Mouse (Mus musculus): ENCODE measurements around the gene Nrxn3. TPM values are rescaled to one million over a fixed set of nuclear protein-coding genes. Genes with fewer than 3 reads are reported as not detected.

Nrxn3 gene
- polyA plus RNA-seq, 1 experiment from 2014 or later, result 3.7 TPM

- H3K9me3 ChIP-seq, result no peaks in the 10 kb centered on the region
- 0 out of 2 replicates have a peak overlapping the region, but pooled peaks have one; percentile 47 for H3K27ac ChIP-seq
- WGBS, result 11% methylated on average over 4 of the region's 4 CpGs
- no peak for ATAC-seq (ENCODE audit: insufficient number of reproducible peaks, insufficient read depth, low FRiP score, low TSS enrichment)
- H3K4me1 ChIP-seq, result no peaks in the 10 kb centered on the region
- no peak overlapping the region for H3K4me3 ChIP-seq
- H3K9ac ChIP-seq, result no peak overlapping the region
- H3K4me2 ChIP-seq (replicated peaks), result no peak overlapping the region
- H3K36me3 ChIP-seq, result no peaks in the 10 kb centered on the region
- H3K27me3 ChIP-seq, result no peaks in the 10 kb centered on the region
Measured at GRCm38 (mm10) chr12:89530679-89531350, 808.1 kb downstream of the Nrxn3 start.

GRCm38 (mm10) chr12:89551291-89551690 lies 828.6 kb downstream of the Nrxn3 start:
- Histone ChIP-seq H3K9ac (no peak overlapping the region), H3K4me3 (no peak overlapping the region), H3K27me3 (no peaks in the 10 kb centered on the region), H3K4me1 (no peaks in the 10 kb centered on the region), H3K9me3 (no peaks in the 10 kb centered on the region), H3K36me3 (no peaks in the 10 kb centered on the region), H3K27ac (no peak overlapping the region), H3K4me2 (replicated peaks) (no peak overlapping the region)
- ATAC-seq (ENCODE audit: insufficient number of reproducible peaks, insufficient read depth, low FRiP score, low TSS enrichment), result no peak
- WGBS, result 79% methylated on average over 2 of the region's 2 CpGs

DNA sequence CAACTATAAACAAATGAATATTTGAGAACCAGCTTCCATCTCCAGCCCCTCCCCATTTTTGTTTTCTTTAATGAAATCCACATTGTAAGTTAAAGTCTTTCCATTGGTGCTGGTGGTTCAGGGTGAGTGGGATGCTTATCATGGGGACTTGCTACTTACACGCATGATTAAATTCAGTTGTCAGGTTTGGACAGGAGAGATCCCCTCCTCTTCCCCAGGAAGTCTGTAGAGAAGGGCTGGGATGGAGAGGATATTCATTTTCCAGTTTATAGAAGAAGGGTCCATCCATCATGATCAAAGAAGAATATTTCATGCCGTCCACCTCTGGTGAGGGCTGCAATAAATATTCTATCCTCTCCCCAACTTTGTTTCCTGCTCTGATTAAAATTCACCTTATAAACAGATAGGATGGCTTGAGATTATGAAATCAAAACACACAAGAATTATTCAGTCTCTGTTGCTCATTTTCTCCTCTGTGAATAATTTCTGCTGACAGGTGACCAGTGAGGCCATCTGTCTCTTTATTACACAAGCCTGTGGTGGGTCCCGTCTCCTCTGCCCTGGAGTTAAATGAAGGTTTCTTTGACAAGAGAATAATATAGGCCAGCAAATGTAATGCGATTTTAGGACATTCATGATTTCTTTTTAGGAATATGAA lies 830.7 kb downstream of the Nrxn3 start:
- no peaks in the 10 kb centered on the region for H3K4me1 ChIP-seq
- no peak overlapping the region for H3K9ac ChIP-seq
- no peak overlapping the region for H3K27ac ChIP-seq
- no peaks in the 10 kb centered on the region for H3K36me3 ChIP-seq
- no peak overlapping the region for H3K4me2 ChIP-seq (replicated peaks)
- no peak overlapping the region for H3K4me3 ChIP-seq
- ATAC-seq (ENCODE audit: insufficient number of reproducible peaks, insufficient read depth, low FRiP score, low TSS enrichment), result no peak
- H3K9me3 ChIP-seq, result no peaks in the 10 kb centered on the region
- WGBS, result 64% methylated on average over 4 of the region's 4 CpGs
- H3K27me3 ChIP-seq, result no peaks in the 10 kb centered on the region

GRCm38 (mm10) chr12:89554171-89554570 lies 831.5 kb downstream of the Nrxn3 start:
- Histone ChIP-seq H3K27ac (no peak overlapping the region), H3K4me2 (replicated peaks) (no peak overlapping the region), H3K4me1 (no peaks in the 10 kb centered on the region), H3K27me3 (no peaks in the 10 kb centered on the region), H3K36me3 (no peaks in the 10 kb centered on the region), H3K9me3 (no peaks in the 10 kb centered on the region), H3K9ac (no peak overlapping the region), H3K4me3 (no peak overlapping the region)
- no peak for ATAC-seq (ENCODE audit: insufficient number of reproducible peaks, insufficient read depth, low FRiP score, low TSS enrichment)
- WGBS, result 84% methylated on average over 2 of the region's 2 CpGs

DNA sequence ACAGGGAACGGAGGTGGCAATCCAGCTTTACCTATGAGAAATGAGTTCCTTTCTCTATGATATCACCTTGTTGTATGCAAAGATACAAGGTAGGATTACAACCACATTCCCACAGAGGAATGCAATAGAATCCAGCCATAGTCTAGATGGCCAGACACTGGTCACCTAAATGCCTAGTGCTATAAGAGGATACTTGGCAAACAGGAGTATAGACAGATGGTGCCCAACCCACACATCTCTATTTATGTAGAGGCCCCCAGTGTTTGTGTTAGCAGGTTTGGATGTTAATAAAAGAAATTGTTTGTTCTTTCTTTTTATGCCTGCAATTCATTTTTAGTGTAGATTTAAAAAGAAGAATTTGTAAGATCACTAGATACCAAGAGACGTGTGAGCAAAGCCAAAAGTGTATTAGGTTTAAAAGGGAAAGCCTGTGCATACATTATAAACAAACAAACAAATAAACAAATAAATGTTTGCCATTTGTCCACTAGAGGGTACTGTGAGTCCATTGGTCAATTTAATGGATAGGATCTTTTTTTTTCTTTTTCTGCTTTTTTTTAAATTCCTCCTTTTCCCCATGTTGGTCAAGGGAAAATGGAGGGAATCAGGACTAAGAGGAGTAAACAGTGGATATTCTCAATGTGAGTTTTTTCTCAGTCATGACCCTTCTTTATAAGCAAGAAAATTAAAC lies 832.2 kb downstream of the Nrxn3 start:
- WGBS, result 80% methylated on average over 2 of the region's 2 CpGs
- Histone ChIP-seq H3K9me3 (no peaks in the 10 kb centered on the region), H3K4me3 (no peak overlapping the region), H3K36me3 (no peaks in the 10 kb centered on the region), H3K9ac (no peak overlapping the region), H3K27me3 (no peaks in the 10 kb centered on the region), H3K27ac (no peak overlapping the region), H3K4me1 (no peaks in the 10 kb centered on the region), H3K4me2 (replicated peaks) (no peak overlapping the region)
- ATAC-seq (ENCODE audit: insufficient number of reproducible peaks, insufficient read depth, low FRiP score, low TSS enrichment), result no peak

DNA sequence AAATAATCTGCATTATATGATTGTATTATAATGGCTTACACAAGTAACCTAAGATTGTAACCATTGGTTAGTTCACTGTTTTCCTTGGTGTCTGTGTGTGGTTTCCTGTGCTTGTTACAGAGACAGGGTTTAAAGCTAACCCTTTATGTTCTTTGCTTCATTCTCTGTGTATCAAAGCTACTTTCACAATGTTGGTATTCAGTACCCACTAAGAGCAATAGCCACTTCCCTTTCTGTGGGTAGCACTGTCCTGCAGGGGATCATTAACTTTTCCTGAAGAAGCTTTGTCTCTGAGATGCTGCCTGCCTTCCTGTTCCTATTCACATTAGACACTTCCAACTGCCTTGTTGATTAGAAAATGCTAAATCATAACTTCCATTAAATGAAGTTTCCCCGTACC lies 836.2 kb downstream of the Nrxn3 start:
- no peaks in the 10 kb centered on the region for H3K27me3 ChIP-seq
- H3K9me3 ChIP-seq, result no peaks in the 10 kb centered on the region
- no peak overlapping the region for H3K27ac ChIP-seq
- no peak overlapping the region for H3K9ac ChIP-seq
- 74% methylated on average over 1 of the region's 1 CpGs for WGBS
- H3K4me1 ChIP-seq, result no peaks in the 10 kb centered on the region
- no peaks in the 10 kb centered on the region for H3K36me3 ChIP-seq
- no peak overlapping the region for H3K4me2 ChIP-seq (replicated peaks)
- H3K4me3 ChIP-seq, result no peak overlapping the region
- ATAC-seq (ENCODE audit: insufficient number of reproducible peaks, insufficient read depth, low FRiP score, low TSS enrichment), result no peak

DNA sequence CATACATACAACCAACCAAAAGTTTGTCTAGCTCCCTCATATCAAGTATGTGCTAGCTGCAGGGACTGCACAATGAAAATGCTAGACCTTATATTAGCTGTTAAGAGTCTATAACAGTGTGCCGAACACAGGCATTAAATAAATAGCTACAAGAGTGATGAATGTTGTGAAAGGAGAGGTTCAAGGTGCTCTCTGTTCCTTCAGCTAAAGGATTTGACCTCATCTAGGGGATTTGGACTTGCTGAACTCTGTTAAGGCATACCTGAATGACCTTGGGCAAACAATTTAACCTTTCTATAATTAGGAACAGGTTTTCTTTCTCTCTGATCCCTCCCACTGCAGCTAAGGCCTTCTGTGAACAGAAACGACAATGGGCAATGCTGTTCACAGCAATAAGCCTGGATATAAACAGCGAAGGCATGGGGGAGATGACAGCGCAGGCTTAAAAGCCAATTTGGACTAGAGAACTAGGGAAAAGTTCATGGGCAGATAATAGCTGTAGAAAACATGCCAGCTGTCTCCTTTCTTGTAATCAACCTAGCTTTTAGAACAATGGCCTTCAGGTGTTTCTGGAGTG lies 839.4 kb downstream of the Nrxn3 start:
- Histone ChIP-seq H3K9ac (no peak overlapping the region), H3K4me1 (no peaks in the 10 kb centered on the region), H3K4me2 (replicated peaks) (no peak overlapping the region), H3K9me3 (no peaks in the 10 kb centered on the region), H3K36me3 (no peaks in the 10 kb centered on the region), H3K27ac (no peak overlapping the region), H3K4me3 (no peak overlapping the region), H3K27me3 (no peaks in the 10 kb centered on the region)
- no peak for ATAC-seq (ENCODE audit: insufficient number of reproducible peaks, insufficient read depth, low FRiP score, low TSS enrichment)
- 47% methylated on average over 4 of the region's 4 CpGs for WGBS

DNA sequence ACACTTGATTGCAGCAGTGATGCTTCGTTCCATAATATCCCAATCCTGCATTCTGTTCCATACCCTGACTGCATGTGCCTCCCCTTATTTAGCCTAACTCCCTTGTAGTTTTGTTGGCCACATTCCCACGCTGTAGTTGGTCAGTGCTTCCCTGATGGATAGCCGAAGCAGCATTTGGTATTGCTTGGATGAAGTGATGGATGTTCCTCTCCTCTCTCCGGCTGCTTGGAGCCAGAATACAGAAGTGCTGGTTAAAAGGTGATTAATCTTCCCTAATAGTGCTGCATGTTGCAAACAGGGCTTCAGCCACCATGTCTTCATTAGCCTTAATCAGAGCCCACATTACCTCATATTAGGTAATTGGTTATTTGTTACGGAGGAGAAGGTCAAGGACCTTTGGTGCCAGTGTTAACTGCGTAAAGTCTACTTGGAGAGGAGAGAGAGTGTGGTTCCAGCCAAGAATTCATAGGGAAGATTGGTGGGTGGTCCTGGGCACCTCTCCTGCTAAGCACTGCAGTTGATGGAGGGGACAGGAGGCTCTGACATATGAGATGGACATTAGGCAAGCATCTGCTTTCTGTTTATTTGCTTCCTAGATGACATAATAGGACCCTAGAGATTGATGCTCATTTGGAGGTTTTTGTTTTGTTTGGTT lies 846.2 kb downstream of the Nrxn3 start:
- no peak for ATAC-seq (ENCODE audit: insufficient number of reproducible peaks, insufficient read depth, low FRiP score, low TSS enrichment)
- Histone ChIP-seq H3K4me3 (no peak overlapping the region), H3K27ac (no peak overlapping the region), H3K36me3 (no peaks in the 10 kb centered on the region), H3K27me3 (no peaks in the 10 kb centered on the region), H3K4me2 (replicated peaks) (no peak overlapping the region), H3K9me3 (no peaks in the 10 kb centered on the region), H3K4me1 (no peaks in the 10 kb centered on the region), H3K9ac (no peak overlapping the region)
- 68% methylated on average over 6 of the region's 6 CpGs for WGBS

- no peaks in the 10 kb centered on the region for H3K4me1 ChIP-seq
- no peak overlapping the region for H3K27ac ChIP-seq
- WGBS, result 89% methylated on average over 4 of the region's 4 CpGs
- no peak overlapping the region for H3K9ac ChIP-seq
- H3K9me3 ChIP-seq, result no peaks in the 10 kb centered on the region
- H3K27me3 ChIP-seq, result no peaks in the 10 kb centered on the region
- ATAC-seq (ENCODE audit: insufficient number of reproducible peaks, insufficient read depth, low FRiP score, low TSS enrichment), result no peak
- H3K4me2 ChIP-seq (replicated peaks), result no peak overlapping the region
- H3K4me3 ChIP-seq, result no peak overlapping the region
- H3K36me3 ChIP-seq, result no peaks in the 10 kb centered on the region
Measured at GRCm38 (mm10) chr12:89592459-89592858, 869.8 kb downstream of the Nrxn3 start.

DNA sequence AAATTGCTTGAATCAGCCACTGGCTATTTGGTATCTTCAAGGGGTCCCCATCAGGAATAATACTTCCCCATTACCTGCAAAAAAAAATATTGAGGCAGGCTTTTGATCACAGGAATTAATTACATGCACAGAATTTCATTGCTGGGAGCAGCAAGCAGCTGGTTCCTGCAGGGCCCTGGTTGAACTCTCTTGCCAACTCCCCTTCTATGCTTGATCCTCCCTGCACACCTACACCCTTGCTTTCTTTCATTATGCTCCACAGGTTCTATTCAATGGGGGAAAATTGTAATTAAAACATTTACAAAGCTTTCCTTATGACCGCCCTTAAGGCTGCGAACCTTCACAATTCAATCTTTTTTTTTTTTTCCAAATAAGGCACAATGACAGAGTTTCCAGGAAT lies 891.0 kb downstream of the Nrxn3 start:
- no peak overlapping the region for H3K27ac ChIP-seq
- H3K36me3 ChIP-seq, result no peaks in the 10 kb centered on the region
- H3K4me2 ChIP-seq (replicated peaks), result no peak overlapping the region
- no peaks in the 10 kb centered on the region for H3K4me1 ChIP-seq
- no peak for ATAC-seq (ENCODE audit: insufficient number of reproducible peaks, insufficient read depth, low FRiP score, low TSS enrichment)
- no peaks in the 10 kb centered on the region for H3K27me3 ChIP-seq
- no peak overlapping the region for H3K9ac ChIP-seq
- WGBS, result 68% methylated on average over 2 of the region's 2 CpGs
- H3K4me3 ChIP-seq, result no peak overlapping the region
- no peaks in the 10 kb centered on the region for H3K9me3 ChIP-seq

- Histone ChIP-seq H3K4me3 (no peak overlapping the region), H3K4me1 (no peaks in the 10 kb centered on the region), H3K9me3 (no peaks in the 10 kb centered on the region), H3K27me3 (no peaks in the 10 kb centered on the region), H3K36me3 (no peaks in the 10 kb centered on the region), H3K27ac (no peak overlapping the region), H3K9ac (no peak overlapping the region), H3K4me2 (replicated peaks) (no peak overlapping the region)
- no peak for ATAC-seq (ENCODE audit: insufficient number of reproducible peaks, insufficient read depth, low FRiP score, low TSS enrichment)
- 84% methylated on average over 4 of the region's 4 CpGs for WGBS
Measured at GRCm38 (mm10) chr12:89625746-89626145, 903.1 kb downstream of the Nrxn3 start.
